Mouse (Mus musculus): Measurements from ENCODE around the gene Crlf1. TPM values are rescaled to one million over a fixed set of nuclear protein-coding genes. Genes with fewer than 3 reads are reported as not detected.
"Not testable (repeated sequence)": the region's sequence is repeated elsewhere in the genome, so short reads cannot be mapped to it uniquely, and the experiment has no call there.

The Crlf1 gene
- polyA plus RNA-seq, 1 experiment from 2014 or later: 1.9 TPM

- no peaks in the 10 kb centered on the region for H3K9me3 ChIP-seq
- H3K4me3 ChIP-seq: no peak overlapping the region
- 47% methylated on average over 16 of the region's 16 CpGs for WGBS
- peaks cover 50% of the 10 kb centered on the region for H3K4me1 ChIP-seq
- H3K36me3 ChIP-seq: peaks cover 20% of the 10 kb centered on the region
- H3K4me2 ChIP-seq (replicated peaks): 0 out of 2 replicates have a peak overlapping the region, but pooled peaks have one; percentile 5
- no peak for ATAC-seq (ENCODE audit: low FRiP score, low read depth)
- H3K27ac ChIP-seq: no peak overlapping the region
- H3K9ac ChIP-seq: no peak overlapping the region
- peaks cover 49% of the 10 kb centered on the region for H3K27me3 ChIP-seq (replicated peaks)
These were observed 11.3 kb downstream of the Crlf1 start for GRCm38 (mm10) chr8:70504291-70504716.

- 75% methylated on average over 3 of the region's 3 CpGs for WGBS
- peak overlapping the region; percentile 88; the same call in 1 of the 2 replicates for H3K4me2 ChIP-seq (replicated peaks)
- H3K36me3 ChIP-seq: peaks cover 20% of the 10 kb centered on the region
- H3K27ac ChIP-seq: no peak overlapping the region
- H3K9ac ChIP-seq: no peak overlapping the region
- no peaks in the 10 kb centered on the region for H3K9me3 ChIP-seq
- H3K27me3 ChIP-seq (replicated peaks): peaks cover 44% of the 10 kb centered on the region
- no peak for ATAC-seq (ENCODE audit: low FRiP score, low read depth)
- H3K4me3 ChIP-seq: no peak overlapping the region
- H3K4me1 ChIP-seq: peaks cover 52% of the 10 kb centered on the region
These were observed 11.9 kb downstream of the Crlf1 start for GRCm38 (mm10) chr8:70504851-70505250.

- Histone ChIP-seq H3K4me1 (peaks cover 52% of the 10 kb centered on the region), H3K9me3 (no peaks in the 10 kb centered on the region)
- ATAC-seq (ENCODE audit: low FRiP score, low read depth): peak; percentile 27
These were observed 12.9 kb downstream of the Crlf1 start for GRCm38 (mm10) chr8:70505698-70506327.

GRCm38 (mm10) chr8:70506328-70507026 lies 13.5 kb downstream of the Crlf1 start, which contains the start of gene Rex1bd:
Rex1bd (minus strand) TSS chr8:70506752.
- Histone ChIP-seq H3K36me3 (peaks cover 20% of the 10 kb centered on the region), H3K4me2 (replicated peaks) (peak within 1 kb of the TSS; percentile 88), H3K9ac (peak within 1 kb of the TSS; percentile 89), H3K9me3 (no peaks in the 10 kb centered on the region), H3K4me1 (peaks cover 56% of the 10 kb centered on the region), H3K27ac (peak within 1 kb of the TSS; percentile 77; the same call in 1 of the 2 replicates), H3K27me3 (replicated peaks) (peaks cover 27% of the 10 kb centered on the region), H3K4me3 (peak within 1 kb of the TSS; percentile 79)
- peak; percentile 81 for ATAC-seq (ENCODE audit: low FRiP score, low read depth)
- WGBS: 2% methylated on average over 40 of the region's 40 CpGs

More at GRCm38 (mm10) chr8:70505698-70506327, 12.9 kb downstream of the Crlf1 start:
- 39% methylated on average over 32 of the region's 32 CpGs for WGBS
- H3K36me3 ChIP-seq: peaks cover 20% of the 10 kb centered on the region
- peak overlapping the region; percentile 77; the same call in 1 of the 2 replicates for H3K27ac ChIP-seq
- peak overlapping the region; percentile 79 for H3K4me3 ChIP-seq
- H3K27me3 ChIP-seq (replicated peaks): peaks cover 34% of the 10 kb centered on the region
- peak overlapping the region; percentile 88 for H3K4me2 ChIP-seq (replicated peaks)
- H3K9ac ChIP-seq: peak overlapping the region; percentile 89

GRCm38 (mm10) chr8:70507027-70507393 lies 14.1 kb downstream of the Crlf1 start:
- Histone ChIP-seq H3K4me1 (peaks cover 55% of the 10 kb centered on the region), H3K4me2 (replicated peaks) (0 out of 2 replicates have a peak overlapping the region, but pooled peaks have one; percentile 88), H3K27ac (no peak overlapping the region), H3K9me3 (no peaks in the 10 kb centered on the region), H3K4me3 (no peak overlapping the region), H3K36me3 (peaks cover 20% of the 10 kb centered on the region), H3K9ac (no peak overlapping the region), H3K27me3 (replicated peaks) (peaks cover 22% of the 10 kb centered on the region)
- ATAC-seq (ENCODE audit: low FRiP score, low read depth): no peak
- WGBS: 61% methylated on average over 5 of the region's 5 CpGs

- Histone ChIP-seq H3K27me3 (replicated peaks) (no peaks in the 10 kb centered on the region), H3K4me3 (peak overlapping the region; percentile 98), H3K27ac (no peak overlapping the region), H3K4me1 (peaks cover 40% of the 10 kb centered on the region), H3K9me3 (no peaks in the 10 kb centered on the region), H3K4me2 (replicated peaks) (peak overlapping the region; percentile 90), H3K36me3 (peaks cover 37% of the 10 kb centered on the region), H3K9ac (peak overlapping the region; percentile 97)
- no peak for ATAC-seq (ENCODE audit: low FRiP score, low read depth)
- 15% methylated on average over 25 of the region's 25 CpGs for WGBS
These were observed 16.5 kb downstream of the Crlf1 start for GRCm38 (mm10) chr8:70509281-70509952.

GRCm38 (mm10) chr8:70510228-70510915 lies 17.4 kb downstream of the Crlf1 start, which contains the start of gene Uba52:
Uba52 (minus strand) TSS chr8:70510801.
- Histone ChIP-seq H3K9ac (peak within 1 kb of the TSS; percentile 97), H3K9me3 (no peaks in the 10 kb centered on the region), H3K4me2 (replicated peaks) (peak within 1 kb of the TSS; percentile 90), H3K27me3 (replicated peaks) (no peaks in the 10 kb centered on the region), H3K27ac (peak within 1 kb of the TSS; percentile 85), H3K36me3 (peaks cover 38% of the 10 kb centered on the region), H3K4me3 (peak within 1 kb of the TSS; percentile 98), H3K4me1 (peaks cover 31% of the 10 kb centered on the region)
- 1% methylated on average over 73 of the region's 74 CpGs for WGBS
- ATAC-seq (ENCODE audit: low FRiP score, low read depth): peak; percentile 77

- not testable (repeated sequence) for H3K27ac ChIP-seq; ATAC-seq (ENCODE audit: low FRiP score, low read depth); H3K9me3 ChIP-seq; H3K27me3 ChIP-seq (replicated peaks)
- WGBS: 84% methylated on average over 6 of the region's 6 CpGs
- Histone ChIP-seq H3K9ac (0 out of 2 replicates have a peak overlapping the region, but pooled peaks have one; percentile 97), H3K4me3 (peak overlapping the region; percentile 98), H3K36me3 (peaks cover 44% of the 10 kb centered on the region), H3K4me1 (peaks cover 23% of the 10 kb centered on the region), H3K4me2 (replicated peaks) (peak overlapping the region; percentile 90)
These were observed 18.2 kb downstream of the Crlf1 start for GRCm38 (mm10) chr8:70511174-70511573.

- H3K4me2 ChIP-seq (replicated peaks): peak overlapping the region; percentile 90; the same call in 1 of the 2 replicates
- peaks cover 49% of the 10 kb centered on the region for H3K36me3 ChIP-seq
- no peak overlapping the region for H3K27ac ChIP-seq
- ATAC-seq (ENCODE audit: low FRiP score, low read depth): no peak
- 99% methylated on average over 2 of the region's 2 CpGs for WGBS
- no peak overlapping the region for H3K4me3 ChIP-seq
- H3K4me1 ChIP-seq: peaks cover 21% of the 10 kb centered on the region
- H3K9ac ChIP-seq: no peak overlapping the region
- H3K9me3 ChIP-seq: no peaks in the 10 kb centered on the region
- no peaks in the 10 kb centered on the region for H3K27me3 ChIP-seq (replicated peaks)
These were observed 18.8 kb downstream of the Crlf1 start for GRCm38 (mm10) chr8:70511770-70512169.

- H3K4me2 ChIP-seq (replicated peaks): no peak overlapping the region
- ATAC-seq (ENCODE audit: low FRiP score, low read depth): no peak
- H3K4me3 ChIP-seq: no peak overlapping the region
- H3K36me3 ChIP-seq: peaks cover 45% of the 10 kb centered on the region
- H3K27ac ChIP-seq: no peak overlapping the region
- H3K4me1 ChIP-seq: peaks cover 18% of the 10 kb centered on the region
- no peak overlapping the region for H3K9ac ChIP-seq
- no peaks in the 10 kb centered on the region for H3K9me3 ChIP-seq
- 97% methylated on average over 11 of the region's 11 CpGs for WGBS
- H3K27me3 ChIP-seq (replicated peaks): no peaks in the 10 kb centered on the region
These were observed 19.4 kb downstream of the Crlf1 start for GRCm38 (mm10) chr8:70512253-70512903.

GRCm38 (mm10) chr8:70513441-70513840 lies 20.5 kb downstream of the Crlf1 start:
- H3K9me3 ChIP-seq: no peaks in the 10 kb centered on the region
- H3K36me3 ChIP-seq: peaks cover 44% of the 10 kb centered on the region
- WGBS: 92% methylated on average over 2 of the region's 2 CpGs
- no peaks in the 10 kb centered on the region for H3K27me3 ChIP-seq (replicated peaks)
- H3K9ac ChIP-seq: no peak overlapping the region
- no peak overlapping the region for H3K4me3 ChIP-seq
- no peak overlapping the region for H3K4me2 ChIP-seq (replicated peaks)
- H3K27ac ChIP-seq: no peak overlapping the region
- ATAC-seq (ENCODE audit: low FRiP score, low read depth): no peak
- peaks cover 17% of the 10 kb centered on the region for H3K4me1 ChIP-seq

All from neural tube, embryonic 12.5 days (tissue).